Mouse (Mus musculus) liver, embryonic 14.5 days (tissue): Measurements from ENCODE around the gene Myo18a.

Experiments used
- CTCF ChIP-seq: IDR thresholded peaks from 2 replicates; pipeline ENCODE4 v1.5.1; 2016; ENCODE audit warnings: antibody characterized with exemption, low read depth, control low read depth
- EP300 ChIP-seq: IDR thresholded peaks from 2 replicates; pipeline ENCODE4 v1.6.1; 2016; ENCODE audit warnings: antibody characterized with exemption, low read depth

GRCm38 (mm10) chr11:77906747-77907174, 143.7 kb downstream of the Myo18a start:
- no peak for TF ChIP-seq CTCF
- no peak for TF ChIP-seq EP300
